Mouse (Mus musculus) urinary bladder, postnatal 36 days (tissue): ENCODE data around the gene Shkbp1.

Experiments used
- DNase-seq, 2 experiments: peaks; one replicate each; pipeline ENCODE4 v3.0.0; 2022; ENCODE audit warnings: low spot score in 2 of 2, mixed read lengths in 1 of 2

Shkbp1 gene

GRCm38 (mm10) chr7:27355745-27356240 is at the start of gene Shkbp1:
Shkbp1 (minus strand) TSS chr7:27356019.
- DNase-seq = peak; percentile 79 to 85

GRCm38 (mm10) chr7:27404203-27404942 is 48.6 kb upstream of the Shkbp1 start:
- DNase-seq = no peak

- peak; percentile 48 to 61 for DNase-seq
These were observed 46.9 kb upstream of the Shkbp1 start for GRCm38 (mm10) chr7:27402675-27403074.

- DNase-seq = no peak
These were observed 44.7 kb upstream of the Shkbp1 start for GRCm38 (mm10) chr7:27400545-27400944.

- DNase-seq = no peak
These were observed 41.5 kb upstream of the Shkbp1 start for GRCm38 (mm10) chr7:27397048-27397949.

GRCm38 (mm10) chr7:27396184-27397047 is 40.6 kb upstream of the Shkbp1 start:
- no peak for DNase-seq

- DNase-seq = no peak
These were observed 39.8 kb upstream of the Shkbp1 start for GRCm38 (mm10) chr7:27395521-27396183.

- DNase-seq = no peak
These were observed 35.6 kb upstream of the Shkbp1 start for GRCm38 (mm10) chr7:27391416-27391815.

- DNase-seq = no peak
These were observed 33.4 kb upstream of the Shkbp1 start for GRCm38 (mm10) chr7:27389213-27389612.

- DNase-seq = peak; percentile 36 to 52
These were observed 28.9 kb upstream of the Shkbp1 start for GRCm38 (mm10) chr7:27384731-27385130.

- DNase-seq = no peak
These were observed 28.3 kb upstream of the Shkbp1 start for GRCm38 (mm10) chr7:27384134-27384533.

- no peak for DNase-seq
These were observed 27.4 kb upstream of the Shkbp1 start for GRCm38 (mm10) chr7:27383233-27383632.

- no peak for DNase-seq
These were observed 25.7 kb upstream of the Shkbp1 start for GRCm38 (mm10) chr7:27381560-27381959.

GRCm38 (mm10) chr7:27381009-27381408 is 25.2 kb upstream of the Shkbp1 start:
- no peak for DNase-seq

GRCm38 (mm10) chr7:27379836-27380235 is 24.0 kb upstream of the Shkbp1 start:
- DNase-seq = no peak

- DNase-seq = peak; percentile 38 to 40
These were observed 22.6 kb upstream of the Shkbp1 start for GRCm38 (mm10) chr7:27378431-27378830.

- no peak for DNase-seq
These were observed 19.5 kb upstream of the Shkbp1 start for GRCm38 (mm10) chr7:27375274-27375673.

- no peak for DNase-seq
These were observed 16.1 kb upstream of the Shkbp1 start for GRCm38 (mm10) chr7:27371715-27372462.

GRCm38 (mm10) chr7:27369111-27369510 is 13.3 kb upstream of the Shkbp1 start:
- DNase-seq = no peak

GRCm38 (mm10) chr7:27367976-27368375 is 12.2 kb upstream of the Shkbp1 start:
- DNase-seq = no peak
